Mouse (Mus musculus) lung, adult 2 months (tissue): Measurements from ENCODE around the gene Amacr. TPM values are rescaled to one million over a fixed set of nuclear protein-coding genes. Genes with fewer than 3 reads are reported as not detected.
"Not testable (repeated sequence)": the region's sequence is repeated elsewhere in the genome, so short reads cannot be mapped to it uniquely, and the experiment has no call there.

Experiments used
- DNase-seq: peaks from one replicate; pipeline ENCODE4 v3.0.0; 2022
- H3K4me1 ChIP-seq: fragments of 200-500 bp; 2 replicates; pipeline ENCODE4 v1.6.1; 2011; ENCODE audit warnings: low read length; ENCODE audit not compliant: control insufficient read depth, insufficient read depth
- H3K4me3 ChIP-seq: fragments of 200-500 bp; replicated peaks from 2 replicates; pipeline ENCODE3; 2011; ENCODE audit warnings: low read depth, mild to moderate bottlenecking, control low read depth, low read length; ENCODE audit errors: extremely low read depth
- CTCF ChIP-seq: fragments of 200-500 bp; IDR thresholded peaks from 2 replicates; pipeline ENCODE4 v1.5.1; 2011; ENCODE audit warnings: mild to moderate bottlenecking, low read length, control low read depth; ENCODE audit not compliant: insufficient read depth
- POLR2A ChIP-seq: fragments of 200-500 bp; IDR thresholded peaks from 2 replicates; pipeline ENCODE4 v1.6.1; 2011; ENCODE audit warnings: low read depth, mild to moderate bottlenecking, control low read depth, low read length, borderline replicate concordance; ENCODE audit errors: extremely low read depth
- WGBS: fragments of 180-500 bp; shearing (Covaris S2); methylation state at CpG from one replicate; pipeline ENCODE4 v1.1.7; 2018; 5-methylcytosine and 5-hydroxymethylcytosine counted together
- polyA plus RNA-seq: library from polyadenylated mRNA; depleted of rRNA; stranded (reverse); fragments of >200 nt; gene quantifications from 2 replicates; pipeline ENCODE4 v1.2.3, GENCODE M21; 2012

Gene Amacr
- polyA plus RNA-seq, 1 experiment = 6.9 TPM

DNA sequence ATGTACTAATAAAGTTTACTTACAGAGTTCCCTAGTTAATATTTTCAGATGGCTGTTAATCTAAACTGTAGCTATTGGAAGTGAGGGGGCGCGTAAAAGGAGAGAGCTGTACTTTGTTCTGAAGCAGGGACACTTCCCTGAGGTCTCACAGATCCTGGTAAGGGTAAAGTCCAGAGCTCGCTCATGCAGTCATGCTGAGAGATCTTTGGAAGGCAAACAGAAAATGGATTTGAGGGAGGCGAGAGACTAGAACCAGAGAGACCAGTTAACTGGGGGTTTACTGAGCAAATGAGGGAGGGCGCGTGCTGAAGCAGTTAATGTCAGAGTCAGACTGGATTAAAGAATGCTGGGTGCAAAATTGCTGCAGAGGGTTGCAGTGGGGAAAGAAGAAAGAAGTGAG, 4.2 kb downstream of the Amacr start:
- no peak for DNase-seq
- no peak for TF ChIP-seq POLR2A
- no peak for TF ChIP-seq CTCF
- Histone ChIP-seq H3K4me1 (peaks cover 2% of the 10 kb centered on the region), H3K4me3 (no peak overlapping the region)
- 88% methylated on average over 6 of the region's 6 CpGs for WGBS

DNA sequence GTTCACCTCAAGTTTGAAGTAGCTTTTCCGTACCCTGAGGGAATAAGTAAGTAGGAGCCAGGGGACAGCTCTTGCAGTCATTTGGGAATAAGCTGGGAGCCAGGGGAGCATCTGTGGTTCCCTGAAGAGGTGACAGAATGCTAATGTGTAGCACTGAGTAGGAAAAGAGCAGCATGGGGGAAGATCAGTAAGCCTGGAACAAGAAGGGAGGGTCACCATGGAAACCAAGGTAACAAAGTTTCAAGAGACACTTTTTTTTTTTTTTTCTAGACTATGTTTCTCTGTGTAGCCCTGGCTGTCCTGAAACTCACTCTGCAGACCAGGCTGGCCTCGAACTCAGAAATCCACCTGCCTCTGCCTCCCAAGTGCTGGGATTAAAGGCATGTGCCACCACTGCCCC, 4.9 kb downstream of the Amacr start:
- not testable (repeated sequence) for DNase-seq, H3K4me1 ChIP-seq, H3K4me3 ChIP-seq
- 82% methylated on average over 2 of the region's 2 CpGs for WGBS

DNA sequence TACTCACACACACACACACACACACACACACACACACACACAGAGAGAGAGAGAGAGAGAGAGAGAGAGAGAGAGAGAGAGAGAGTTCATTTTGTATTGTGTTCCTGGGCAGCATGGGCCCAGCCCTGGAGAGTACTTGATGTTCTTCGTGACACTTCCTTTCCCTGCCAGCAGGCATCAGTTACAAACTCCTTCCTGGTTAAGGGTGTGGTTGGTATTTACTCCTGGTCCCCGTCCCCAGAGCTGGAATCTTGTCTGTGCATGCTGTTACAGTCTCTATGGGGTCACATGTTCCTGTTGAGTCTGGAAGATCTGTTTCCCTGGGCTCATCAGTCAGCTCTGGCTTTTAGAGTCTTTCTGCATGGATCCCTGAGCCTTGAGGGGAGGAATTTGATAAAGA, 8.9 kb downstream of the Amacr start:
- DNase-seq = no peak
- H3K4me3 ChIP-seq = no peak overlapping the region
- WGBS = 30% methylated on average over 2 of the region's 2 CpGs
- no peak for TF ChIP-seq CTCF
- no peak for TF ChIP-seq POLR2A
- H3K4me1 ChIP-seq = no peaks in the 10 kb centered on the region

DNA sequence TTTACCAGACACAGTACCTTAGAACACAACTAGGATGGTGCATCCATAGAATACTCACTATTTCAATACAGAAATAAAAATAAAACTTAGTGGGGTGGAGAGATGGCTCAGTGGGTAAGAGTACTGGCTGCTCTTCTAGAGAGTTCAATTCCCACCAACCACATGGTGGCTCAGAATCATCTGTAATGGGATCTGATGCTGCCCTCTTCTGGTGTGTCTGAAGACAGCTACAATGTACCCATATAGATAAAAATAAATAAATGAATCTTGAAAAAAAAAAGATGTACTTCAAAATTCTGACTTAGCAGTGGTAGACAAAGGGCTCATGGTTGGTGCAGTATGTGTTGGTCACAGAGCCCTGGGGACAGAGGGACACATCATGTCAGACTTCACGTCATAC, 10.0 kb downstream of the Amacr start:
- TF ChIP-seq POLR2A (no peak), CTCF (no peak)
- WGBS = 100% methylated on average over 1 of the region's 1 CpGs
- Histone ChIP-seq H3K4me3 (no peak overlapping the region), H3K4me1 (no peaks in the 10 kb centered on the region)
- no peak for DNase-seq

DNA sequence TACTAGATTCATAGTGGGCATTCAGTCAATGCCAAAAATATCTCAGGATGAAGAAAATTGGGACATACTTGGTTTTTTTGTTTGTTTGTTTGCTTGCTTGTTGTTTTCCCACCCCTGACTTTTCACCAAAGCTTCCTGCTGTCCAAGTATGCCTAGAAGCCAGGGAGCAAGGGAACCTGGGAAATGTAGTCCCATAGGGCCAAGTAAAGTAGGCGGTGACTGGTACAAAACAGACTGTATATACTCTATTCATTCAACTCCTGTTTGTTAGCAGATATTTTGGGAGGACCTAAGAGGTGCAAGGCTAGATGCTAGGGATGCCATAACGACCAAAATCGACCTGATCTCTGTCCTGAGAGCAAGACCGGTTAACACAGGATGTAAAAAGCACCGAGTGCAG, 18.3 kb downstream of the Amacr start:
- no peak overlapping the region for H3K4me3 ChIP-seq
- no peak for DNase-seq
- no peaks in the 10 kb centered on the region for H3K4me1 ChIP-seq
- TF ChIP-seq CTCF = no peak
- TF ChIP-seq POLR2A = no peak
- 53% methylated on average over 5 of the region's 5 CpGs for WGBS

GRCm38 (mm10) chr15:11000421-11000820, 18.9 kb downstream of the Amacr start, which contains the start of gene Slc45a2:
Gene Slc45a2 (plus strand): TSS chr15:11000721.
- DNase-seq = no peak
- WGBS = 60% methylated on average over 7 of the region's 7 CpGs
- H3K4me1 ChIP-seq = no peaks in the 10 kb centered on the region
- no peak within 1 kb of the TSS for H3K4me3 ChIP-seq
- TF ChIP-seq CTCF (no peak), POLR2A (no peak)

DNA sequence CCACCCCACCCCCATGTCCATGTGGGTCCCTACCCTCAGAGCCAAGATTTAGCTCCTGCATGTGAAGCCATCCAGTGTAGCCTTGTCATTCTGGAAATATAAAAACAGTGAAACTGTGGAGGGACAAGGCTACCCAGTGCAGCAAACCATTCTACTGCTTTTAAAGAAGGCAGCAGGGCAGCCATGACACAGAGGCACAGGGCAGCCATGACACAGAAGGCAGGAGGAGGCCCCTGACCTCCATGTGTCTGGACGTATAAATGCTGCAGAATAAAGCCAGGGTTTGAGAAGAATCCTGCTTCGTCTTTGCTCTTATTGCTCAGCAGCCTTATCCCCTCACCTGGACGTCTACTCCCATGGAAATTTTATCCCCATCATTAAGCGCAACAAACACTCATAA, 22.2 kb downstream of the Amacr start:
- TF ChIP-seq CTCF = no peak
- TF ChIP-seq POLR2A = no peak
- Histone ChIP-seq H3K4me1 (no peaks in the 10 kb centered on the region), H3K4me3 (no peak overlapping the region)
- DNase-seq = no peak
- WGBS = 87% methylated on average over 4 of the region's 4 CpGs

DNA sequence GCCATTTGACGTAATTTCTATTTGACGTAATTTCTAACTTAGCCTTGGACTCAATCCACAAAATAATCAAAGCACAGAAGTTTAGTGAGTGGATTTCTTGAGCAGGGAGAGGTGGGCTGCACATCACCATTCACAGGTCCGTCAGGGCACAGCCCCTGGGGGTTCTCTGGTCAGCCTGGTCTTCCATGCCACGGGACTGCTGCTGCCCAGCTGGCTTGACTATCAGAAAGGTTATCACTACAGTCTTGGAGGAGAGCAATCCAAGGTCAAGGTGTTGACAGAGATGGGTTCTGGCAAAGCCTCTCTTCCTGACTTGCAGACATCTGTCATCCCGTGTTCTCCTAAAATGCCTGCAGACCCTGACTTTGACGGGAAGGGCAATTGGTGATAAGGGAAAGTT, 23.1 kb downstream of the Amacr start:
- Histone ChIP-seq H3K4me3 (no peak overlapping the region), H3K4me1 (no peaks in the 10 kb centered on the region)
- 60% methylated on average over 6 of the region's 6 CpGs for WGBS
- TF ChIP-seq POLR2A (no peak), CTCF (no peak)
- DNase-seq = no peak

DNA sequence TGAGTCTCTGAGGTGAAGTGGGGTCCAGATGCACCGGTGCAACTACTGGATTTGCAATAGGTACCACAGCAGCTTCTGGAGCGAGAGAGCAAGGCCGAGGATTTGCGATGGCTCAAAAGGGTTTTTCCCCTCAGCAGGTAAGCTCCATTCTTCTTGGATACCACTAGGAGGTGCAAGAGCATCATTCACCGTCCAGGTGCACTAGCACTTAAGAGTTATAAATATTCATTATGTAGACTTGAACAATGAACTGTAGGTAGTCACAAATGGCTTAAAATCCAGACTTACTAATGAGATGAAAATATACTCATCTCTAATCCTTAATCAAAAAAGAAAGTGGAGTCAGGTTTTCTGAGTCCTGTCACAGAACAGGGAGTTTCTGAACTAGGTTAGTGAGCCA, 27.2 kb downstream of the Amacr start:
- no peak overlapping the region for H3K4me3 ChIP-seq
- DNase-seq = no peak
- TF ChIP-seq CTCF (no peak), POLR2A (no peak)
- 32% methylated on average over 5 of the region's 5 CpGs for WGBS
- H3K4me1 ChIP-seq = no peaks in the 10 kb centered on the region

GRCm38 (mm10) chr15:11010976-11011548, 29.5 kb downstream of the Amacr start:
- Histone ChIP-seq H3K4me1 (no peaks in the 10 kb centered on the region), H3K4me3 (no peak overlapping the region)
- WGBS = 78% methylated on average over 11 of the region's 11 CpGs
- DNase-seq = no peak
- TF ChIP-seq POLR2A (no peak), CTCF (no peak)

- no peak for TF ChIP-seq POLR2A
- no peak for TF ChIP-seq CTCF
- H3K4me1 ChIP-seq = no peaks in the 10 kb centered on the region
- WGBS = 54% methylated on average over 2 of the region's 2 CpGs
- DNase-seq = no peak
- H3K4me3 ChIP-seq = no peak overlapping the region
These were observed 33.4 kb downstream of the Amacr start for GRCm38 (mm10) chr15:11014931-11015330.
